Mouse (Mus musculus): ENCODE measurements around the gene Speer2. TPM values are rescaled to one million over a fixed set of nuclear protein-coding genes. Genes with fewer than 3 reads are reported as not detected.

Speer2 gene
- total RNA-seq (2015) (not detected in 2 replicates), total RNA-seq (2017) (not detected in 2 replicates)

GRCm38 (mm10) chr16:69863644-69864043, at the start of gene Speer2:
Gene Speer2 (minus strand): TSS chr16:69863744.
- ATAC-seq (replicated peaks; ENCODE audit: poor library complexity) = no peak

- ATAC-seq (replicated peaks; ENCODE audit: poor library complexity) = no peak
Observed at GRCm38 (mm10) chr16:69904303-69904702, 40.8 kb upstream of the Speer2 start.

GRCm38 (mm10) chr16:69880712-69881111, 17.2 kb upstream of the Speer2 start:
- ATAC-seq (replicated peaks; ENCODE audit: poor library complexity) = no peak

GRCm38 (mm10) chr16:69836628-69837027, 26.9 kb downstream of the Speer2 start:
- ATAC-seq (replicated peaks; ENCODE audit: poor library complexity) = no peak

- no peak for ATAC-seq (replicated peaks; ENCODE audit: poor library complexity)
Observed at GRCm38 (mm10) chr16:69813652-69814051, 49.9 kb downstream of the Speer2 start.

Measured in megakaryocyte progenitor cell, adult 5-6 weeks (primary cell).